Mouse (Mus musculus) forebrain, embryonic 11.5 days (tissue): ENCODE results near the gene Cox15. TPM values are rescaled to one million over a fixed set of nuclear protein-coding genes. Genes with fewer than 3 reads are reported as not detected.

Experiments used
- ATAC-seq: fragments of 200-750 bp; cut with Nextera tagmentation; replicated peaks from 2 replicates; pipeline ENCODE4 v1.8.0; 2017; ENCODE audit warnings: moderate TSS enrichment; ENCODE audit not compliant: low FRiP score
- DNase-seq: peaks from one replicate; pipeline ENCODE4 v3.0.0-alpha.2; 2017; ENCODE audit warnings: low spot score
- H3K27ac ChIP-seq: fragments of 300-500 bp; sonication (generic); 2 replicates; pipeline ENCODE4 v1.5.1; 2014; ENCODE audit warnings: low read depth, low read length
- H3K27me3 ChIP-seq: fragments of 300-500 bp; sonication (generic); 2 replicates; pipeline ENCODE4 v1.6.1; 2014; ENCODE audit warnings: mild to moderate bottlenecking, low read length, mixed read lengths; ENCODE audit not compliant: control insufficient read depth, insufficient read depth
- H3K36me3 ChIP-seq: fragments of 300-500 bp; sonication (generic); 2 replicates; pipeline ENCODE4 v1.6.1; 2014; ENCODE audit warnings: mild to moderate bottlenecking, low read length, moderate library complexity, mixed read lengths; ENCODE audit not compliant: control insufficient read depth, insufficient read depth
- H3K4me1 ChIP-seq: fragments of 300-500 bp; sonication (generic); replicated peaks from 2 replicates; pipeline ENCODE4 v1.6.1; 2014; ENCODE audit warnings: low read length, mixed read lengths; ENCODE audit not compliant: control insufficient read depth, insufficient read depth
- H3K4me2 ChIP-seq: fragments of 300-500 bp; sonication (generic); 2 replicates; pipeline ENCODE4 v1.6.1; 2014; ENCODE audit warnings: low read depth, mild to moderate bottlenecking, low read length, moderate library complexity, mixed read lengths; ENCODE audit not compliant: severe bottlenecking
- H3K4me3 ChIP-seq: fragments of 300-500 bp; sonication (generic); 2 replicates; pipeline ENCODE4 v1.5.1; 2014; ENCODE audit warnings: low read depth, low read length
- H3K9ac ChIP-seq: fragments of 300-500 bp; sonication (generic); 2 replicates; pipeline ENCODE4 v1.6.1; 2014; ENCODE audit warnings: low read length
- H3K9me3 ChIP-seq: fragments of 300-500 bp; sonication (generic); 2 replicates; pipeline ENCODE4 v1.6.1; 2016; ENCODE audit warnings: low read length, mixed read lengths; ENCODE audit not compliant: control insufficient read depth
- WGBS: fragments of 180-500 bp; shearing (Covaris S2); extraction: QIAGEN DNeasy Blood & Tissue Kit; methylation state at CpG from one replicate; pipeline ENCODE4 v1.1.7; 2014; 5-methylcytosine and 5-hydroxymethylcytosine counted together
- polyA plus RNA-seq: library from polyadenylated mRNA; unstranded; fragments of >200 nt; fragmentation: Nextera tagmentation; extraction: Ambion mirVana; gene quantifications from 2 replicates; pipeline ENCODE4 v1.2.1, GENCODE M21; 2014

The Cox15 gene
- polyA plus RNA-seq = 12.4 and 13.6 TPM in 2 replicates

DNA sequence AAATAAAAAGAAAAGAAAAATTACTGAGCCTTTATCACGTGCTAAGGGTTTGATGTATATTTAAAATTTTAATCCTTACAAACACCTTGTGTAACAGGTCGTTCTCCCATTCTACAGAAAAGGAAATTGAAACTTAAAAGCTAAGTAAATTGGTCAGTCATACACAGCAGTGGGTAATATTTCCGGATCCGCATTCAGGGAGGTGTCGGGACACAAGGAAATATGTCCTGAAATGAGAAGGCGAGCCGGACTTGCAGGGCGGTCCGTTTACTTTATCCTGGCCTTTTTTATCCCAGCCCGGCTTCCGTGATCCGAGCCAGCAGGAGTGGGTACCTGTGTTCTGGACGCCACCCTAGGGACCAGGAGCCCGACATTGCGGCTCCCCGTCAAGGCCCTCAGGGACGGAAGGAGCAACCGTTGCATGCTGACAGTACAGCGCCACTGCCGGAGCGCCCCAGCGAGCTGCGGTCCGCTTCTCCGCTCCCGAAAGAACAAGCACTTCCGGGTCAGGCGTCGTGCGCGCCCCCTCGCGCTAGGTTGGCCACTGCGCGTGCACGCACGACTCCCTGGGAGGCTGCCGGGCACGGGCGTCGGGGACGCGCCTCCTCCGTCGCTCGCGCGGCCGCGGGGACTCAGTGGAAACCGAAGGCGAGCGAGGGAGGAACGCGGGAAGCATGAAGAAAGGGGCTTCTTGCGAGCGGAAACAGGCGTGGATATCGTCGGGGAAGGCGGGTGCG lies at the start of gene Cox15, which contains the start of gene Cutc:
Gene Cox15, minus strand, starts transcription at position 512 of the 737 bp plus-strand sequence.
Gene Cutc, plus strand, starts transcription at position 508 of the 737 bp plus-strand sequence.
- Histone ChIP-seq H3K27me3 (no peaks in the 10 kb centered on the region), H3K9me3 (no peaks in the 10 kb centered on the region), H3K27ac (peak within 1 kb of the TSS; percentile 85), H3K4me3 (peak within 1 kb of the TSS; percentile 41), H3K4me1 (no peaks in the 10 kb centered on the region), H3K36me3 (no peaks in the 10 kb centered on the region; the same call in 1 of the 2 replicates), H3K9ac (peak within 1 kb of the TSS; percentile 49), H3K4me2 (peak within 1 kb of the TSS; percentile 55)
- under 1% methylated on average over 62 of the region's 62 CpGs for WGBS
- DNase-seq = peak; percentile 98
- peak; percentile 91 for ATAC-seq

DNA sequence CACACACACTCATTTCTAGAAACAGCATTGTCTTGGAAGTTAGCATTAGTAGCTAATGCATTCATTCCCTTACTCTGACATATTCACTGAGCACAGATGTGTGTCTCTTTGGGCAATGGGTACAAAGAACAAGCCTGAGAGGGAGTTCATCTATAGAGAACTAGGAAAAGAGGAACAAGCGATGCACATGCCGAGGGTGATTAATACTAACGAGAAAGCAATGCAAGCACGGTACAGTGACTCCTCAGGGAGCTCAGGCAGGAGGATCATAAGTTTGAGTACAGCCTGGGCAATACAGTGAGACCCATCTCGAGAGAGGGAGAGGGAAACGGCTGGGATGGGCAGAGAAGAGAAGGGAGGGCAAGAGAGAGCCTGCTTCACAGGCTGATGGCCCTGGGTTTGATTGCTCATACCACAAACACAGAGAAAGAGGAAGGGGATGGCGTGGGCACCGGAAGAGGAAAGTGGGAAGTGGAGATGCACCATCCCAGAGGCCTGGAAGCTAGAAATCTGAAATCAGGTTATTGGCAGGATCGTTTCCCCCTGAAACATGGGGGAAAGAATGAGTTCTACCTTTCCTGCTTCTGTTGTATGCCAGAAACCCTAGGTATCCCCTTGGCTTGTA lies 48.7 kb upstream of the Cox15 start:
- Histone ChIP-seq H3K27me3 (no peaks in the 10 kb centered on the region), H3K36me3 (no peaks in the 10 kb centered on the region), H3K9me3 (no peaks in the 10 kb centered on the region), H3K9ac (no peak overlapping the region), H3K4me1 (no peaks in the 10 kb centered on the region), H3K4me2 (no peak overlapping the region), H3K27ac (no peak overlapping the region), H3K4me3 (no peak overlapping the region)
- no peak for DNase-seq
- no peak for ATAC-seq
- WGBS = 85% methylated on average over 9 of the region's 9 CpGs

DNA sequence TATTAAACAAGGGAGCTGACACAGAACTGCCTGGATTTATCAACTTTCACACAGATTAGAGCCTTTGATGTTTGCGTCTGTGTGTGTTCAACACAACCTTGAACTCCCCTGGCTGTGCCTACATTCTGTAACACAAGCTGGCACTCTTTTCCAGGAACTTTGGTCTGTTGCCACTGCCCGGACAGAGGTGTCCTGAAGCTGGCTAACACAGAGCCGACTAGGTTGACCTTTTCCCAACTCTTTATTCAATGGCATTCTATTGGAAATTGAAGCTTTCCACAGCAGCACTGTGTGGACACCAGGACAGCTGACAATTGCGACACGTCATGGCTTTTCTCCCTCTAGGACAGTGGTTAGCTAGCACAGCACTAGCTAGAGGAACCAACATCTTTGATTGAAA lies 44.4 kb upstream of the Cox15 start:
- Histone ChIP-seq H3K36me3 (no peaks in the 10 kb centered on the region), H3K27ac (no peak overlapping the region), H3K4me3 (no peak overlapping the region), H3K27me3 (no peaks in the 10 kb centered on the region), H3K9ac (no peak overlapping the region), H3K4me1 (no peaks in the 10 kb centered on the region), H3K9me3 (no peaks in the 10 kb centered on the region), H3K4me2 (no peak overlapping the region)
- ATAC-seq = no peak
- no peak for DNase-seq
- 82% methylated on average over 5 of the region's 5 CpGs for WGBS

DNA sequence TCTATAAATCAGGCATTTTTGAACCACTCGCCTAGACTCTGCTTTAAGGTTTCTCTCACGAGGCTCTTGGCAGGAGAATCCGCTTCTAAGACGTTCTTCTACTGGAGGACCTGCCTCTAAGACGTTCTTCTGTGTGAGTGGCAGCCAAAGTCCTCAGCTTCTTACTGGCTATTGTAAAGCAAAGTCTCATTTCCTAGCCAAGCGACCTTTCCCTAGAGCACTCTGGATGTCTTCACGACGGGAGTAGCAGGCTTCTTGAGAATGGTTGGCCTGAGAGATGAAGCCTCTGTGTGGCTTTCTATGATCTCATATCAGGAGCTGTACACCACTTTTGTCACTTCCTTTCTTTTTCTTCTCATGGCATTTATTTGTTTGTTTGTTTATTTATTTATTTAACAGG lies 42.7 kb upstream of the Cox15 start:
- DNase-seq (no peak), ATAC-seq (no peak)
- no peak overlapping the region for H3K4me2 ChIP-seq
- no peaks in the 10 kb centered on the region for H3K4me1 ChIP-seq
- no peak overlapping the region for H3K9ac ChIP-seq
- no peak overlapping the region for H3K27ac ChIP-seq
- H3K9me3 ChIP-seq = no peaks in the 10 kb centered on the region
- H3K27me3 ChIP-seq = no peaks in the 10 kb centered on the region
- no peak overlapping the region for H3K4me3 ChIP-seq
- H3K36me3 ChIP-seq = no peaks in the 10 kb centered on the region
- 83% methylated on average over 8 of the region's 8 CpGs for WGBS

DNA sequence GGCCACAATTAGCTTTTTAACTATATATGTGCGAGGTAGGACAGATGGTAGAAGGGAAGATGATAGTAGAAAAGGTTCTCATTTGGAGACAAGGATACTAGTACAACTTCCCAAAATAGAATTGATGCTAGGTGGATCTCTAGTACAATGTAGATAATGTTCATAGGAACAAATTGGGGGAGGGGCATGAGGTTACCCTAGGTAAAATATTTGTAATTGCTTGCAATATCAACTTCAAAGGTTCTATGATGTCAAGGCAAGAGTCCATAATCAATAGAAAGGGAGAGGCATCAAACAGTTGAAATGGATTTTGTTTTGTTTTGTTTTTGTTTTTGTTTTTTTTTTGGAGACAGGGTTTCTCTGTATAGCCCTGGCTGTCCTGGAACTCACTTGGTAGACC lies 41.2 kb upstream of the Cox15 start:
- 89% methylated on average over 1 of the region's 1 CpGs for WGBS
- ATAC-seq (no peak), DNase-seq (no peak)
- no peak overlapping the region for H3K4me3 ChIP-seq
- no peak overlapping the region for H3K9ac ChIP-seq
- H3K27me3 ChIP-seq = no peaks in the 10 kb centered on the region
- H3K27ac ChIP-seq = no peak overlapping the region
- H3K4me1 ChIP-seq = no peaks in the 10 kb centered on the region
- no peak overlapping the region for H3K4me2 ChIP-seq
- H3K36me3 ChIP-seq = no peaks in the 10 kb centered on the region
- H3K9me3 ChIP-seq = no peaks in the 10 kb centered on the region

DNA sequence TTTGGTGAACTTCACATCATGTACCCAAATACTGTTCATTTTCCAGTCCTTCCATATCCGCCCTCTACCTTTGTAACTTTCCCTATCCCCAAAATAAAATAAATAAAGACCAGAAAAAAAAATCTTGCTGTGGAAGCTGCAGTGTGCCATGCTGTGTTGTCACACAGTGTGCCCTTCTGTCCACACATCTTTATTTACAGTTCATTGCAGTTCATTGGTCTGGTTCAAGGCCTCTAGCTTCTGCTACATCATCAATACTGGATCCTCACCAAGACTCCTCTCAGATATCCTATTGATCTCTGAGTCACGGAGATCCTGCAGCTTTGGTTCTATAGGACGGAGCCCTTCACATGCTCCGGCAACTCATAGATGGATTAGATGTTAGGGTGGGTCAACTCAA lies 39.7 kb upstream of the Cox15 start:
- Histone ChIP-seq H3K27ac (no peak overlapping the region), H3K9ac (no peak overlapping the region), H3K4me1 (no peaks in the 10 kb centered on the region), H3K36me3 (no peaks in the 10 kb centered on the region), H3K9me3 (no peaks in the 10 kb centered on the region), H3K27me3 (no peaks in the 10 kb centered on the region), H3K4me2 (no peak overlapping the region), H3K4me3 (no peak overlapping the region)
- no peak for ATAC-seq
- no peak for DNase-seq
- WGBS = 85% methylated on average over 4 of the region's 4 CpGs

DNA sequence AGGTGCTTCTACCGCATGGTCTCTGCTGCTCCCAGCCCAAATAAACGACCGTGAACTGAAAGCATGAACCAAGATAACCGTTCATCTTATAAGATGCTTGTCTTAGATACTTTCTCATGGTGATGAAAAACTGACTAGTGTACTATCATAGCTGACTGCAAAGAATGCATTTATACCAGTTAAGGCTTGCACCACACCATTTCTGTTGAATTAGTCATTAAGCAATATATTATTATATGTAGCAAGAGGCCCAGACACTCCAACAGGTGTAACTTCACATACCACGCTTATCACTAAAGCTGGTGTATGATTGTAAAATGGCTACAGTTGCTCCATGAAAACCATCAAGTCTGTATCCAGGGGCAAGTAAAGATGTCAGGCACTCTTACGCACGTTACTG lies 37.0 kb upstream of the Cox15 start:
- Histone ChIP-seq H3K27me3 (no peaks in the 10 kb centered on the region), H3K4me3 (no peak overlapping the region), H3K4me2 (no peak overlapping the region), H3K4me1 (no peaks in the 10 kb centered on the region), H3K36me3 (no peaks in the 10 kb centered on the region), H3K9me3 (no peaks in the 10 kb centered on the region), H3K27ac (no peak overlapping the region), H3K9ac (no peak overlapping the region)
- ATAC-seq (no peak), DNase-seq (no peak)
- 90% methylated on average over 7 of the region's 7 CpGs for WGBS

DNA sequence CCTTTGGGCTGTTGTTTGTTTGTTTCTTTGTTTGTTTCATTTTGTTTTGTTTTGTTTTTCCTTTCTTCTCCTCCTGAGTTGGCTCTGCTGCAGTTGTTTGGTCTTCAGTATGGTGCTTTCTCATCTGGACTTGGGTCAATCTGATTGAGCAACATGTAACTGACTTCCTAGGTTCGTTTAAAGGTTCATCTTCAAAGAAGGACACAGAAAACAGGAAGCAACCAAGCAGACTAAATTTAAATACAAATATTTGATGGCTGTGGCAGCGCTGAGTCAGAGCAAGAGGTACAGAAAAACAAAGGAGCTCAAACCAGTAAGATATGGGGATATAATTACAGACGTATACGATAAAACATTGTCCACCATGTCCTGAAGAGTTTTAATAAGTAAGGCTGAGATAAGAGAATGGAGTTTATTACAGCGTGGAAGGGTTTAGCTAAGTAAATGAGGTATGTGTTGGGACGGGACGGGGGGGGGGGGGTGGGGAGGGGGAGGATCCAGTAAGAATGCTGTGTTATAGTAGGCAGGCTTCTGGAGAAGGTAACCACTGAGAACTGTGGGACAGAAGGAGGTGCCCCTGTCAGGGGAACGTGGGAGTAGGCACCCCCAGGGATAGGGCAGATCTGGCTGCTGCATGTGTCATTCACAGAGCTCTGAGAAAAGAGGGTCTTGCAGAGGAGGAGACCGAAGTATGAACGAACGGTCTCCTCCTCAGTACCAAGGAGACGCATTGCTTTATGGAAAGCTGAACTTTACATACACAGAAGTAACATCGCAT lies 33.6 kb upstream of the Cox15 start:
- Histone ChIP-seq H3K36me3 (no peaks in the 10 kb centered on the region), H3K9ac (no peak overlapping the region), H3K9me3 (no peaks in the 10 kb centered on the region), H3K27ac (no peak overlapping the region), H3K27me3 (no peaks in the 10 kb centered on the region), H3K4me3 (no peak overlapping the region), H3K4me1 (no peaks in the 10 kb centered on the region), H3K4me2 (no peak overlapping the region)
- ATAC-seq (no peak), DNase-seq (no peak)
- 84% methylated on average over 13 of the region's 13 CpGs for WGBS
